Mouse (Mus musculus) monocyte, adult 2 months (primary cell): ENCODE results near the gene Trim67.
"Not testable (repeated sequence)": the region's sequence is repeated elsewhere in the genome, so short reads cannot be mapped to it uniquely, and the experiment has no call there.

Experiments
- DNase-seq, 2 experiments: peaks; one replicate each; pipeline ENCODE4 v3.0.0; 2022; ENCODE audit warnings: low spot score in 2 of 2, low read depth in 1 of 2

Gene Trim67

DNA sequence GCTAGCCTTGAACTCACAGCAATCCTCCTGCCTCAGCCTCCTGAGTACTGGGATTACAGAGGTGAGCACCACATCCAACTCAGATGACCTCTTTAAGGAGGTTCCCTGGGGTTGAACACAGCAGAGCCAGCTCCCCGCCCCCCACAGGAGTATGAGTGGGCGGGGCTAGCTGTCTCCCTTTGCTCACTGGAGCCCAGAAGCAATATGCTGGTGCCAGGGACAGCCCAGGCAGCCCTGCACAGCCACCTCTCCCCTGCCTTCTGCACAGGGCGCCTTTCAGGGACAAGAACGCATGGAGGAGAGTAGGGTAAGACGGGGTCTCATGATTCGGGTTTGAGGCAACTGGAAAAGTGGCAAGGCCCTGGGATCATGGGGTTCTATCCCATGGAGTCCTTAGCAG is 38.6 kb downstream of the Trim67 start:
- DNase-seq = no peak

DNA sequence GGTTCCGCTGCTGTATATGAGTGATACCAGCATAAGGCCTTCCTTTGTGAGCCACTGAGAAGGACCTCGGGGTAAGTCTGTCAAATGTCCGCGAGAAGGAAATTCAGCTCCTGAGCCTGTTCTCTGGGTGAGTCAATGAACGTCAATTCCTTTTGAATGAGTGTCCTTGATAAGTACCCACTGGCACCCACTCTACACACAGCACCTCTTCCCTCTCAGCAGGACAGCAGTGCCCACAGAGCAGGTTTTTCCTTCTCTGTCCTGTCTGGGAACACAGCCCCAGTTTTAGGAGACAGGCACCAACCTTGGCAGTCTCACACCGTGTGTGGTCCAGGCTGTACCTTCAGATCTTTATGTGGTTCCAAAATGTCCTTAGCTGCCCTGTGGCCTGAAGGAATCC is 39.0 kb downstream of the Trim67 start:
- DNase-seq = no peak

DNA sequence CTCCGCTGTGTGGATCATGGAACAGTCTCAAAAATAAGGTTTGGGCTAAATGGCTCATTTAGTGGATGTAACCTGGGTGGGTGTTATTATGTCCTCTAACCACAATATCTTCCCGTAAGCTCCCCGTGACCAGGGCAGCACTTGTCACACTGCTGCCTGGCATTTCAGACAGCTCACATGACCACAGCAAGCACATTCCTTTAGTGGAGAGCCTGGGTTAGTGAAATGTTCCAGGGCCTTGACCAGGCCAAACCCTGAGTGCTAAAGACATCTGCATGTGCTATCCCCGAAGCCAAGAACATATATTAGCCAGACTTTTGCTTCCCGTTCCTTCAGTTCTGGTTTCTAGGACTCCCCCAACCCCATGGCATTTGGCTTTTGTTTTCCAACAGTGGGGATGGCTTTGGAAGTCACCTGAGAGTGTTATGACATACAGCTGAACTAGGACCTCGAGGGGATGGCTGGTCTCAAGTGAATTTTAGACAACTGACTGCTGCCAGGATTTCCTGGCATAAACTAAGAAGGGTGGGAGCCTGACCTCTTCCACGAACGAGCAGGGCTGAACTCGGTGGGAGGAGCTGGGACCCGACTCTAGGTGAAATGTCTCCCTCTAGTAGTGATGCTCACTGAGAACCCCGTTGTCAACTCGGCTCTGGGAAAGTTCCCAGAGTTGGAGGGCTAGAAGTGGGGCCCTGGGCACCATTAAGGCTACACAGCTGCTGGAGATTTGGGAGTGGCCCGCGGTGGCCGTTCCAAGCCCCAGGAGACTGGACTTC is 40.7 kb downstream of the Trim67 start:
- no peak for DNase-seq

DNA sequence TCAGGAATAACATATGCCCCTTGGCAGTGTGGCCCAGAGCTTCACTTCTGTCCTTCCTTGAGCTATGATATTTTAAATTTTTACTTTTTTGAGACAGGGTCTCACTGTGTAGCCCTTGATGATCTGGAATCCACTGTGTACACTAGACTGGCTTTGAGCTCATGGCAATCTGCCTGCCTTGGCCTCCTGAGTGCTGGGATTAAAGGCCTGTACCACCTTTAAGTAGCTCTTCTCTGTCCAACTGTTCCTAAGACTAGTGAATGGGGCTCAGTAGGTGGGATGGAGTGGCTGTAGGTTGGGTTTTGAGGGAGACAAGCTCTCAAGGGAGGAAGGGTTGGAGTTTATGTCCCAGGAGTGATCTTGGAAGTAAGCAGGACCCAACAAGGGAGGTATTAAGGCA is 43.0 kb downstream of the Trim67 start:
- no peak for DNase-seq

DNA sequence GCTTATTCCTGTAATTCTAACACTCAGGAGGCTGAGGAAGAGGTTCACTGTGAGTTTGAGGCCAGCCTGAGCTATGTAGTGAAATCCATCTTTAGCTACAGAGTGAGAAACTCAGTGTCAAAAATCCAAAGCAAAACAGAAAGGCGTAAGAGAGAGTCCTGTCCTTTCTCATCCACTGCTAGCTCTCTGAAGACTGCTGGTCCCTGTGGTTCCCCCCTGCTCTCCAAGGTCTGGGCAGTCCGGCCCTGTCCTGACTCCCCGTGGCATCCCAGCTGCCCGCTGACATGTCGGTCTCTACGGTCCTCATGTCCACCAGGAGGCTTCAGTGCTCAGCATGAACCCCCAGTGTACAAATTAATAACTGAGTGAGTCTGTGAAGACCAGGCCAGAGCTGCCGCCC is 43.4 kb downstream of the Trim67 start:
- DNase-seq = no peak

DNA sequence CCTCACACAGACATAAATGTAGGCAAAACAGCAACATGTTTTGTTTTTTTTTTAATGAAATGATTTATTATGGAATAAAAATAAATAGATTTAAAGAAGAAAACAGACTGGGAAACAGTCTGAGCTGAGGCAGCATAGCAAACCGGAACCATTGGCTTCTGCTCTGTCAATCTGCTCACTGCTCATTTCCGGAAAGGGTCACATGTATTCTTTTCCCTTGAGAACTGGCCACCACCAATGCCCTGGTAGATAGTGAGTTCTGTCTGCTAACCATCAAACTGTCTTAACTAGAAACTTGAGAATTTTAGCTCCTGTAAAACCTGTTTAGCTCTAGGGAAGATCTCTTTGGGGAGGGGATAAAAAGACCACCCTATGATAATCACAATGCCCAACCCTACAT is 44.0 kb downstream of the Trim67 start:
- no peak for DNase-seq

DNA sequence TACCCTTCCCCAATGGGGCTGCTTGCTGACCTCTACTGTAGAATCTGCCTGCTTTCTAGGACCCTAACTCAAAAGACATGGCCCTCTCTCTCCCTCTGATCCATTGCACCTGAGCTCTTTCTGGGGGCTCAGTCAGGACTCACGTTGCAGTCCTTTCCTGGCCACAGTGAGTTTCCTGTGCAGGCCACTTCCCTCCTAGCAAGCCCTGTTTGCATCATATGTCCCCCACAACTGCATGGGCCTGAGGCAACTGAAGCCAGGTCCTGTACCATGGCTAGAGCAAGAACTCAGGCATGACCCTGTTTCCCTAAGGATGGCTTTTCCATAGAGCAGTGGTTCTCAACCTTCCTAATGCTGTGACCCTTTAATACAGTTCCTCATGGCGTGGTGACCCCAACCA is 45.1 kb downstream of the Trim67 start:
- DNase-seq = no peak

DNA sequence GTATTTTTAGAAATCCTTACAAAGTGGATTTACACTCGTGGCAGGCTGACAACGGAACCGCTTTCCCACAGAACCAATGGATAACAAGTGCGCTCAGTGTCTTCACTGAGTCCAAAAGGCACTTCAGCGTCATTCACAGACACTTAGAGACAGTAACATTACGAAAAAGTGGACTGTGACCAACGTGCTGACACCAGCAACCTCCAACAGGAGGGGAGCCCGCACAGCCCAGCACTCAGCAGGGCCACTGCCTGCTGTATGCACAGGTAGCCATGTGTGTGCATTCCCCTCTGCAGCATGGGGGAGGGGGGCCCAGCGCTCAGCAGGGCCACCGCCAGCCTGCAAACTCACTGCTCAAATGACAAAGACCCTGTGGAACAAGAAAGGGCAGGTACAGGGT is 46.5 kb downstream of the Trim67 start:
- no peak for DNase-seq

DNA sequence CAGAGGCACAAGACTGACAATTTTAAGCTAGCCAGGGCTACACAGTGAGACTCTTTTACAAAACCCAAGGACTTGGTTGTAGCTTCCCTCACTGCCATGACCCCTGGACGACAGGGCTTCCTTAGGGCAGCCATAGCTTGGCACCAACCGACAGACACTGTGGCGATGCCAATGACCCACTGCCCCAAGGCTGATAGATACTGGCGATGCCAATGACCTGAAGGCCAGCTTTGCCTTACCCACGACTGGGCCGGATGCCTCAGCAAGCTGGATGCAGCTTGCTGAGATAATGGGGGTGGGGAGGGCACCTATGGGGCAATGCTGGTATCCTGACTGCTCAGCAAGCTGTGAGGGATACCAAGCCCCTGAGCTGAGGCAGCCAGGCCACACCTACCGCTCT is 48.0 kb downstream of the Trim67 start:
- no peak for DNase-seq

DNA sequence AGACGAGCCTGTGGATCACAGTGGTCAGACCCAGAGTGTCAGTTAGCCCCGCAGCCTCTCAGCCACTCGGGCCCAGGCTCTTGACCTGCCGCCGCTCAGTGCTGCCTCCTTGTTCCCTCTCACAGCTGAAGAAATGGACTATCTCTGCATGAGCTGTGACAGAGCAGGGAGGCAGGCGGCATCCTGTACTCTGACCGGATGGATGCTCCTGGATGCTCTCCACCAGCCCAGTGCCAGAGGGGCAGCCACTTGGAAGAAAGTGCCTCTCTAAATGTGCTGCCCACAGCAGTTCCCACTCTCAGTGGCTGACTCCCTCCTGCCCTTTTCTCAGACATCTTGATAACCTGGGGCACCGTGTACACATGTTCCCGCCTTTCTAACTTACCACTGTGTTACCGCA is 48.9 kb downstream of the Trim67 start:
- no peak for DNase-seq

DNA sequence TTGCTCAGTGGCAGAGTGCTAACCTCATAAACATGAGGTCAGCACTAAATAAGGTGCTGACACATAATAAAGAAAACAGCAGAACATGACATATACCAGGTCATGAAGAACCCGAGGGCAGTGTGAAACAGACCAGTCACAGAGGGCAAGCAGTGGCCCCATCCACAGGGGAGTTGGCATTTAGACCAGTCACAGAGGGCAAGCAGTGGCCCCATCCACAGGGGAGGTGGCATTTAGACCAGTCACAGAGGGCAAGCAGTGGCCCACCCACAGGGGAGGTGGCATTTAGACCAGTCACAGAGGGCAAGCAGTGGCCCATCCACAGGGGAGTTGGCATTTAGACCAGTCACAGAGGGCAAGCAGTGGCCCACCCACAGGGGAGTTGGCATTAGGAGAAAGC is 50.0 kb downstream of the Trim67 start:
- DNase-seq = not testable (repeated sequence)

DNA sequence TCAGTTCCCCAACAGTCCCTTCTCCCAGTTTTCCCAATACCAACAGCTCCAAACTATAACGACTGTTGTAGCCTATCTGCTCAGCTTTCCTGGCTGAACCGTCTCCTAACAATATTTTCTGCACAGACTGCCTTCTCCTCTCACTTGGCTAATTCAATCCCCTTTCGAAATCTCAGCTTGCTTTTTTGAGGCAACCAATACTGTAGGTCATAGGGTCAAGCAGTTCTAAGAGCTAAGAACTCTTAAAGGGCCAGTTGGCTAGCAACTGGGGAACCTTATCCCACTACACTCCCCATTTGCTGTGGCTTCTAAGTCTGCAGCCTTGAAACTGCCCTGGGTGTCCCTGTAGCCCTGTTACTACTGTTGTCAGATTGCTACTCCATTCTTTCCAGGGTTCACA is 52.2 kb downstream of the Trim67 start:
- no peak for DNase-seq

DNA sequence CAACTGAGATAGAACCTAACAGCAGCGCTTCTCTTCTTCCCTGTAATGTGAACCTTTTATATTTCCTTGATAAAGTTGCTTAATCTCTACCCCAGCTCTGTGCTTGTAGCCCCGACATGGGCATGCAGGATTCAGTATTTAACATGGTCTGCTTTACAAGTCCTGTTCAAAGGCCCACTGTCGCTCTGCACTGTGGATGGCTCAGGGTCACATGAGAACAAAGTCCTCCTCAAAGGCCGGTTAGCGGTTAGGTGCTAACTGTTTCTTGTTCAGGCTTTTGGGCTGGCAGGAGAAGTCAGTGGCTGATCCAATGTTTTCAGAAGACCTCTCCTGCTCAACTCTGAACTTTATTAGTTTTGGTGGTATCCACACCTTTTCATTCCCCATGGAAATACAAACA is 52.7 kb downstream of the Trim67 start:
- DNase-seq = no peak

DNA sequence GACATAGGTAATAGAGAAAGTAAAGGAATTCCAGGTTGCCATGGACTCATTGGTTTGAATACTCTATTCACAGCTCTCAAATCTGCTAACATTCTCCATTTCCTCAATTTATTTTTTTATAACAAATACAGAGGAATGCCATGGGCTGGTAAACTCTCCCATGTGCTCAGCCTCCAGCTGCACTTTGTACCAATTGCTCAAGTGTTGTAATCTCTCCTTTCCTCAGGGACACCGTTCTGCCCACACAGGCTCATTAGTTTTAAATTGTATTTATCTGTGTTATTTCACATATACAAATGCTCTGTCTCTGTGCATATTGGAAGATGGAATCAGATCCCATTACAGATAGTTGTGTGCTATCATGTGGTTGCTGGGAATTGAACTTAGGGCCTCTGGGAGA is 60.6 kb downstream of the Trim67 start:
- no peak for DNase-seq

DNA sequence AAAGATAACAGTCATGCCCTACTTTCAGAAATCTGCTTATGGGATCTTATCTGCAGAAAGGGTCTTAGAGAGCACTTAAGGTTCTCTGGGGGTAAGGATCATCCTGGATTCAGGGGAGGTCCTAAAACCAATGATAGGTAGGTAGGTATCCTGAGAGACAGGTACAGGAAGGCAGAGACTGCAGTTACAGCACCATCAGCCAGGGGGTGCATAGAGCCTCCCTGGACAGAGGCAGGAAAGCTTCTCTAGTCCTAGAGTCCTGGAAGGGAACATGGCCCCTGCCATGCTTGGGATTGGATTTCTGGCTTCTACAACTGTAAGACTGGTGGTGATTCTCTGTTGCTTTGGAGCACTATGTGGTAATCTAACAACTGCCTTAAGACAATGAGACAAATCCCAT is 66.6 kb downstream of the Trim67 start:
- no peak for DNase-seq

DNA sequence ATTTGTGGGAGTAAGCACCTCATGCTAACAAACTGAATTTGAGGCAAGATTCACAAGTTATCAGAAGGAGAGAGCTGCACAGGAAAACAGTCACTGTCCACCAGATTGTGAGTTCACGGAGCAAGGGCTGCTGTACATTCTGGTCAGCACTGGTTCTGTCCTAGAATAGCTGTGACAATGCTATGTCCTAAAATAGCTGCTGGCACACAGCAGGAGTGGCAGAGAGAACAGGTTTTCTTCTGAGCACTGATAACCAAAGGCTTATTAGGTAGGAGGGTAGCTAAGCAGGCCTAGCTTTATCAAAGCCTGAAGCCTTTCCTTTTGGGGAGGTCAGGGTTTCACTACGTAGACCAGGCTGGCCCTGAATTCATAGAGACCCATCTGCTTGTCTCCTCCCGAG is 67.3 kb downstream of the Trim67 start:
- no peak for DNase-seq

DNA sequence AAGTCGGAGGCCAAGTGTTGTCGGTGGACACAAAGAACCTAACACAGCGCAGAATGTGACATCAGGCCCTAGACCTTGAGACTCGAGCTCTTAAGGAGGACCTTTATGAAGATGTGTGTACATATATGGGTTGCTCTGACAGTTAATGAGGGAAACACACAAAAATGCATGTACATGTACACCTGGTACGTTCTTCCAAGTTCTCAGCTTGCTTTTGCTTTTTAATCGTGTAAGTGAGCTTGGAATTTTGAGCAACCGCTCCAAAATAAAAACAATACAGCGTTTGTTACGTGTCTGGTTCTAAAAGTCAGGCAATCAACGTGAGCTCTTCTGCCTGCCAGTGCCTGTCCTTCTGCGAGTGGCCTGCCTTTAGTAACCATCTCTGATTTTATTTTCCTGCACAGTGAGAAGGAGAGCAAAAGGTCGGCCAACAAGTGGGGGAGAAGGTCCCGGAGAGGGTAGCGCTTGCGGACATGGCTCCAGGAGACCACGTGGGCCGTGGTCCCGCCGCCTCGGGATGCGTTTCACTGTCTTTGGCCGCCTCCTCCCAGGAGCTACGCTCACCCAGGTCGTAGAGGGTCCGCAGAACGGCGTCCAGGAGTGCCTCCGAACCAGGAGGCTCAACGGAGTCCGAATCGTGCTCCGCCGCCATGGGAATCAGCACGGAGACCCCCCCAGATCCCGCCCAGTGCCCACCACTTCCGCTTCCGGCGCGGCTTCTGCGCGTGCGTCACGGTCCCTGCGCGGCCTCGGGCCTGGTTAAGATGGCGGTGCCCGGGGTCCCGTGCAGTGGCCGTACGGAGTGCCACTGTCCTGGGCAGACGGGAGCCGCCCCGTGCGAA is 69.7 kb downstream of the Trim67 start, which contains the start of the genes Gnpat and 2810004N23Rik:
Gene Gnpat (plus strand): TSS at position 713 of the 842 bp plus-strand sequence.
Gene 2810004N23Rik (minus strand): TSS at position 800 of the 842 bp plus-strand sequence.
- peak; percentile 78 to 90 for DNase-seq

DNA sequence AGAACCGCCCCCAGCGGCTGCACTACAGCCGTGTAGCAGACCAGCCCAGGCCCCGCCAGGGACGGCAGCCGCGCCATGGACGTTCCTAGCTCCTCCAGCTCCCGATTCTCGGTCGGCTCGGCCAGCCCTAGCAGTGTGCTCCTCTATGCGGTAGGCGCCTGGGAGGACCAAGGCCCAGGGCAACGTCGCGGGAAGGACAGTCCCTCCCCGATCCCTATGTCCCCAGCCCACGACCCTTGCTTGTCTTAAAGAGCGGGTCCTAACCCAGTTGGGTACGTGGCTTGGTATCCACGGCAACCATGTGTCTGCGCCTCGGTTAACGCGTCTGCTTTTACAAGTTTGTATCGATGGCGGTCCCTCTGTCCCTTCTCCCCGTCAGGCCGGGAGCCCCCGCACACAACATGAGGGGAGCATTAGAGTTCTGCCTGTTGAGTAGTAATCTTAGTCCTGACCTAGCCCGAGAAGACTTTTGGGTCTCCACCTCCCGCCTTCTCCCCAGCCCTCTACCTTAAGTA is 70.3 kb downstream of the Trim67 start:
- DNase-seq = no peak

DNA sequence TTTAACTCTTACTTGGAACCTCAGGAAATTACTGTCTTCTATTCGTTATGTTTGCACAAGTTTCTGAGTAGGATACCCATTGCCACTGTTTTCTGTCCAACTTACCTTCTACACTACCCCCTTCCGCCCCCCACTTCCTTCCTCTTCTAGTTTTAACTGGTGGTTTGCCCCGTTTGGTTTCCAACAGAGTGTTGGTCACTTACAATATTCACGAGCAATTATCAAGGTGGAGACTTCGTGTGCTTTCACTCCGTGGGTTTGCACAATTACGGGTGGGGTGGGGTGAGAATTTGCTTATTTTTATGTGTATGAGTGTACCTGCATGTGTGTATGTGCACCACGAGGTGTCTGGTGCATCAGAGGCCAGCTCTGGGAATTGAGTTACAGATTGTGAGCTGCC is 70.8 kb downstream of the Trim67 start:
- DNase-seq = no peak

DNA sequence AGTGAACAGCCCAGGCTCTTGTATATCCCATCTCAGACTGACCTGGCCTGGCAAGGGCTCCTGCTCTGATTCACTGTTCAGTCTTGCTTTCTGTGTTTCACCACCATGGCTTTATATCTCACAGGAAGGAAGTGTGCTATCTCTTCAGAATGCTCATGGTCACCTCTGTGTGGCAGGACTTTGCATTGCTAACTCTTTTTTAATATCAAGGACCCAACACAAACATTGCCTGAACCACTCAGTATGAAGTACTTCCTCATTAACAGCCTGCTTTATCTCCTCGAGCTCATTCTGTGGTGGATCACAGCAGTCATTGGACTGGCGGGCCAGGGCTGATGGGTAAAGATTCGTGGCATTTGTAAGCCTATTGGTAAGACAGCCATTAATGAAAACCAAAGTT is 73.8 kb downstream of the Trim67 start:
- no peak for DNase-seq

DNA sequence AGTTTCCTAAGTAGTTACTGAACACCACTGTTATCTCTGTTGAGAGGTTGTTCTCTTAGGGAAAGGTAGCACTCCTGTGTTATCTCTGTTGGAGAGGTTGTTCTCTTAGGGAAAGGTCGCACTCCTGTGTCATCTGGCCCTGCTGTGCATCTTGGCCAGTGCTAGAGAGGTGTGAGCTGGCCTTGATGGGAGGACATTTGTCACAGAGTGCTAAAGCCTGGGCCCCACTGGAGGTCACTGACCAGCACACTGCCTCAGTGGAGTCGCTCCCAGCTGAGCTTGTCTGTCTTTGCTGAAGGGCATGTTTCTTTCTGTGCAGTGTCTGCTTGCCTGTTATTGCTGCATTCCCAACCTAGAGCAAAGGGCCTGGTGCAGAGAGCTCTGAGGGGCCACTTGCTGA is 74.2 kb downstream of the Trim67 start:
- no peak for DNase-seq

DNA sequence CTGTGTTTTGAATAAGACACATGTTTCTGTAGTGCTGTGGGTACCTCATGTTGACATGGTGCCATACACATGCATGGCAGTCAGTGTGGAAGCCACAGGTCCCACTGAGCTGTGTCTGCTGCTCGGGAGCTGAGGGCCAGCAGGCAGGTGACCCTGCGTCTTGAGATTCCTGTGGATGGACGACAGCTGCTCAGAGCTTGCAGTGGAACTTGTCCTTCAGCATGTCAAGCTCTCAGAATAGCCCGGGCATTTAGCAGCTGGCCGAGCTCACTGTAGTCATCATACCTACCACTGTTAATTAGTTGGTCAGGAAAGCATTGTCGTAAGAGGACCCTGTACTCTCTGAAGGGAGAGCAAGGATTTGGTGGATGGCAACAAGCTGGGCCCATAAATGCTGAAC is 76.8 kb downstream of the Trim67 start:
- DNase-seq = no peak
